Mouse (Mus musculus) WW6 (cell line): ENCODE measurements around the gene Scyl3.

Experiments
- DNase-seq: peaks from one replicate; pipeline ENCODE4 v3.0.0-alpha.2; 2013; ENCODE audit warnings: low read depth, low spot score

Scyl3 gene

GRCm38 (mm10) chr1:163928846-163929245 lies at the start of gene Scyl3:
Gene Scyl3, plus strand, starts transcription at chr1:163929100.
- DNase-seq, result no peak

DNA sequence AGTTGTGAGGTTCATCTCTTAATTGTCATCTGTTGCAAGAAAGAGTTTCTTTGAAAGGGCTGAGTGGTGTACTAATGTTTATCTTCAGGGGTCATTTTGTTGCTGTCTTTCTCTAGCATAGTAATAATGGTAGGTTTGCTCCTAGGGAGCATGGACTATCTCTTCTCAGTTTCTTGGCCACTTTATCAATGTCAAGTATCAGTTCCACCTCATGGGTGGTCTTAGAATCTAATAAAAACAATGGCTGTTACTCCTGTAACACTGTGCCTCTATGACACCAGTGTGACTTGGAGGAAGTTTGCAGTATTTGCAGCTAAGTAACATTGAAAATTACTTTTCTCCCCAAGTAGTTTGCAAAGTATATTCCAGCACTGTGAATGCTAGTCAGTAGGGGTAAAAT lies 39.3 kb upstream of the Scyl3 start:
- no peak for DNase-seq

DNA sequence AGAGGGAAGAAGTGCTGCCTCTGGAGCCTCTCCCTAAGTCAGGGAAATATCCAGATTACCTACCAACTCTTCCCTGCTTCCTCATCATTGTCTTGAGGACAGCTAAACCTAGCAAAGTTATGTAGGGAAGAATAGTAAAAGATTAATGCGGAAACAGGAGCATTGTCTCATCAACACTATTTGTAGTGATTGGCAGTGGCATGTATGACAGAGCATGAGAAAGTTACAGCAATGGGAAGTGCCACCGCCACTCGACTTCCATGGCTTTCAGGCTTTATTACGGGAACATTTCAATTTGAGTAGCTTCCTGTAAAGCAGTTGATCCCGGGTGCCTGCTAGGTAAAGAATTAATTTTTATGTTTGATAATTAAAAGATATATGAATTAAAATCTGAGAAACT lies 35.6 kb upstream of the Scyl3 start:
- no peak for DNase-seq

DNA sequence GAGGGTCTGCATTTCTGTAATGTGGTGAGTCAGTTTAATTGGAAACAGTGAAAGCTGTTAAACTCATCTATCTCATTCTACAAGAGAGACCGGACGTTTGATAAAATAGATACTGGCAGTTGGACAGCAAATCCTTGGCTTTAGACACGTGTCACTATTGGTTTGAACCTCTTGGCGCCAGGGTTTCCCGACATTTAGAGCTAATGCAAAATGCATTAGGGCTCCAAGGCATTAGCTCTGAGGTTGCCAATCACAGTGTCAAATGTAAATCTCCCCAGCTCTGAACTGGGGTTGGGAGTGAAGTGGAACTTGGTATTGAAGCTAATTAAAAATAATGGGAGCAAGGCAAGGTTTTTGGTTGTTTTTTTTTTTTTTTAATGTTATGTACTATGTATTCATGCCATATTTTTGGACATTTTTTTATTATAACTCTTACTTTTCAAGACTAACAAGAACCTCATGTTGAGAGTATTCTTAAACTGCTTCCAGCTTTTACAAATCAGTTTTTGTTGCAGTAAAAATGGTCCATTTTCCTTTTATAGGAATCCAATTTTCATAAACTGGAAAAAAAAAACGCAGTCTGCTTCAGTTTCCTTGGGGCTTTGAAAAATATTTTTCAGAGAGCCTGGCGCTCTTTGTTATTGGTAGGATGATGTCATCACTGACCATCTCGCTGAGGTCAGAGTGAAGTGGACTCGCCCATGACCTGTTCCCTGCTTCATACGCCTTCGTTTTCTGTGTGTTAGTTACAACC lies 34.9 kb upstream of the Scyl3 start:
- no peak for DNase-seq

- no peak for DNase-seq
Observed at GRCm38 (mm10) chr1:163898291-163898764, 30.6 kb upstream of the Scyl3 start.

- no peak for DNase-seq
Observed at GRCm38 (mm10) chr1:163899575-163899974, 29.3 kb upstream of the Scyl3 start.

GRCm38 (mm10) chr1:163900168-163900567 lies 28.7 kb upstream of the Scyl3 start:
- no peak for DNase-seq

- DNase-seq, result no peak
Observed at GRCm38 (mm10) chr1:163903411-163903810, 25.5 kb upstream of the Scyl3 start.

GRCm38 (mm10) chr1:163907007-163907811 lies 21.7 kb upstream of the Scyl3 start:
- no peak for DNase-seq

GRCm38 (mm10) chr1:163908389-163908788 lies 20.5 kb upstream of the Scyl3 start:
- DNase-seq, result no peak

DNA sequence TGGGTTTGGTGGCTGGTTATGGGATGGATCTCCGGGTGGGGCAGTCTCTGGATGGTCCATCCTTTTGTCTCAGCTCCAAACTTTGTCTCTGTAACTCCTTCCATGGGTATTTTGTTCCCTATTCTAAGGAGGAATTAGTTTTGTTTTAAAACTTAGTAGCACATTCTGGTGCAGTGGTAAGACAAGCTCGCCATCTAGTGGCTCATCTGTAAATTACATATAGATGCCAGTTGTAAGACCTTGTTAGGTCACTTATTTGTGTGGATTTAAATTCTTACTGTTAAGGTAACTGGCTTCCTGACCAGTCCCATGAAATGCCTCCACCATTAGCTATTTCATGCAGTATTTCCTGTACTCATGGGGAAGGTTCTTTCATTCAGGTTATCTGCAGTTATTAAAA lies 18.6 kb upstream of the Scyl3 start:
- peak; percentile 24 for DNase-seq

GRCm38 (mm10) chr1:163910785-163911184 lies 18.1 kb upstream of the Scyl3 start:
- DNase-seq, result no peak

DNA sequence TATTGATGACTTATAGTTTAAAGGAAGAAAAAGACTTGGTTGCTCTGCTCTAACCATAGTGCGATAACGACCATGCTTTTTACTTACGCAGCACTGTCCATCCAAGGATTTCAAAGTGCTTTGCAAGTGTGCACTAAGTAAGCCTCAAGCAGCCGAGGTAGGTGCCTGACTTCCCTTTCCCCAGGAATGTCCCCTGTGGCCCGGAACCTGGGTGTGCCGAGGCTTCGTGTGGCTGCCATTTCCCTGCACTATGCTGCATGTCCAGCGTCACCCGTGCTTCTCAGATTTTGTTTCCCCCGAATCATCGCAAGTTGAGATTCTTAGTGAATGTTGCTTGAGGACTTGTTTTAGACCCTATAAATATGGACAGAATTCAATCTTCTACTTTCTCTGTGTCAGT lies 16.9 kb upstream of the Scyl3 start:
- no peak for DNase-seq

- DNase-seq, result no peak
Observed at GRCm38 (mm10) chr1:163917349-163918160, 11.3 kb upstream of the Scyl3 start.

GRCm38 (mm10) chr1:163924093-163924492 lies 4.8 kb upstream of the Scyl3 start:
- DNase-seq, result no peak

DNA sequence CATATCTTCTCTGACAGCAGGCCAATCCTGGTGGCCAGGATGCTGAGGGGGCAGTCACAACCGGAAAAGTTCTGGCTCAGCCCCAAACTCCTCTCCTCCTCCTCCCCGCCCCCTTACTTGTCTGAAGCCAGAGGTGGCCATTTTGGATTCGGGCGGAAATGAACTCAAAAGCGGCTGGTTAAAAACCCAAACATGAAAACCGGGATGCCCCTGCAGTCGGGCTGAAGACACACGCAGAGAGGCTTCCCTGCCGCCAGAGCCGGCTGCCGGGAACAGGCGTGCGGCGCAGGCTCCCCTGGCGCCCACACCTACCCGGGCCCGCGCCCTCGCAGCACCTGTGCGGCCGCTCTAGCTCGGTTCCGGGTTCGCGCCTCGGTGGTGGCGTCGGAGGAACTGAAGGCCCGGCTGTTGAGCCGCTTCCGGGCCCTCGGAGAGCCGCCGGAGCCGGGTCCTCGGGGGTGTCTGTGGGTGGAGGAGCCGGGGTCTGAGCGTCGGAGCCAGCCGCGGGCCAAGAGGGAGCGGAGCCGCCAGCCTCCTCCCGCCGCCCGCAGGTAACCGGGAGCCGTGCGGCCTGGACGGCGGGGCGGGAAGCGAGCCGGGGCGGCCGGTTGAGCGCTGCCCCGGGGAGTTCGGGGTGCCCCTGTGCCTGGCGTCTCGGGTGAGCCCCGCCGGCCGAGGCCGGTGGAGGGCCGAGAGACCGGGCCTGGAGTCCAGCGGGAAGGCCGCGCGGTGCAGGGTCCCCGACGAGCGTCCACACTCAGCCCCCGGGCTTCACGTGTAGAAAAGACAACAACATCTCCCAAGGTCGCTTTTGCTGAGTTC lies 947 bp downstream of the Scyl3 start:
- peak; percentile 71 for DNase-seq

- no peak for DNase-seq
Observed at GRCm38 (mm10) chr1:163930458-163930794, 1.5 kb downstream of the Scyl3 start.

- DNase-seq, result no peak
Observed at GRCm38 (mm10) chr1:163931801-163932200, 2.9 kb downstream of the Scyl3 start.

GRCm38 (mm10) chr1:163934591-163934990 lies 5.7 kb downstream of the Scyl3 start:
- DNase-seq, result no peak

DNA sequence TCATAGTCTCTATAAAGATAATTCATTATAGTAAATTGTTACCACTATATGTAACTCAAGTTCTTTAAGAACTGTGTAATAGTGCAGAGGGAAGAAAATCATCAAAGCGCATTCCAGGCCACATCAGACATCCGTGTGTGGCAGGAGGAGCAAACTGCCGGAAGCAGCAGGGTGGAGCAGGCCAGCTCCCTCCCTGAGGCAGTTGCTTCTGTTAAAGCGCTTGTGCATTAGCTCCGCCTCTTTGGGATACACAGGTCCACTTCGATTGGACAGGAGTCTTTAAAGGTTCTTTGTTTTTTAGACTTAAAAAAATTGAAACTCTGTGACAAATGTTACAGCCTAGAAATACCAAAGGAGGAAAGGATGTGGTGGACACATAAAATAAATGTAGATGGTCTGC lies 13.2 kb downstream of the Scyl3 start:
- DNase-seq, result peak; percentile 16

DNA sequence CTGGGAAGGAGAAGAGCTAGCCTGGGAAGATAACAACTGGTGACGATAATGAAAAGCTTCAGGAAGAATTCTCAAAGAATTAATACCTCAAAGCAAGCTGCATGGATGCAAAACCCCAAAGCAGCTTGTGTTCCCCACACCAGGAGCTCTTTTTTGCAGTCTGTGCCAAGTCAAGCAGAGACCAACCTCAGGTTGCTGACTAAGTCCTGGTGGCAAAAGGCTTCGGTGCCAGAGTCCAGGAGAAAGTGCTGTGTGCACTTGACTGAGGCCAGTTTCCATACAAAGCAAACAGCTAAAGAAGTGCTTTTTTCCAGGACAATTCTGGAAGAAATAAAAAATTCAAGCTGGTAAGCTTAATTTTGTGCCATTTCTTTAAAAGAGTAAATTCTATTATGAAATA lies 24.5 kb downstream of the Scyl3 start:
- DNase-seq, result no peak
